28 mouse cellular contexts compared by ENCODE assay signal in the genomic region with DNA sequence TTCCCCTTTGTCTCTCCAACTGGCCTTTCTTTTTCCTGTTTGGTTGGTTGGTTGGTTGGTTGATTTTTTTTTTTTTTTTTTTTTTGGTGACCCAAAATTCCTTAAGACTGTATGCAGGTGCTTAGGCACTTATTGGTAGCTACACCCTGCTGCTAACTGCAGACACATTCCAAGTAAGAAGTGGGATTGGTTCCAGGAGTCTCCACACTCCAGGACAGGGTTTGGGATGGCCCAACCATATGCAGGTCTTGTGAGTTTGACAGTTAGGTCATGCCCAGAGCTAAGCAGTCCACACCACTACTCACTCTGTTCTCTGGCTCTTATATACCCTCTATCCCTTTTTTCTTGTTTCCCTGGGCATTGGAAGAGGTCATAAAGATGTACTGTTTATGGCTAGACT.
DNase-seq lines count a peak whose midpoint lies in the region; ATAC-seq lines count a peak whose summit lies in the region.
"Had no signal": no experiment of that assay in that cellular context is flagged by ENCODE, and none has a peak within 500 bp of the region (broad histone marks: within the 10 kb centered on the region; RNA-seq: fewer than 3 reads in every experiment).

No protein-coding gene starts in this region.

- H3K27ac ChIP-seq in midbrain, embryonic 11.5 days (ENCODE audit: low read depth, low read length), result no peak overlapping the region
- H3K27ac ChIP-seq: embryonic facial prominence, embryonic 12.5 days; embryonic facial prominence, embryonic 15.5 days; gastrocnemius, adult 2 months; heart, embryonic 15.5 days; hindbrain, embryonic 10.5 days; hindbrain, embryonic 13.5 days; intestine, embryonic 15.5 days had no signal

- peak; percentile 8 for DNase-seq in cerebellum, adult 11 months
- DNase-seq in cerebellum, adult 18-20 months, result peak; percentile 28 to 39
- peak; percentile 50 for DNase-seq in cerebellum, adult 9-10 months
- peak; percentile 30 to 52 for DNase-seq in cerebellum, postnatal 25 days
- DNase-seq in lung, adult 18-20 months, result no peak
- no peak for DNase-seq in right cerebral cortex, postnatal 14 days
- DNase-seq in midbrain, embryonic 11.5 days (ENCODE audit: low spot score, missing footprints), result no peak
- DNase-seq: adrenal gland, postnatal 14 days; B cell, adult 2 months; forebrain, postnatal 0 days; gastrocnemius, adult 2 months; gastrocnemius, postnatal 14 days; heart, adult 11 months; heart, postnatal 10 days; heart, postnatal 36 days; kidney, adult 11 months had no signal

- no peaks in the 10 kb centered on the region for H3K27me3 ChIP-seq in midbrain, embryonic 11.5 days (ENCODE audit: control insufficient read depth, insufficient read depth, low read length)
- H3K27me3 ChIP-seq: CH12.LX; embryonic facial prominence, embryonic 12.5 days; embryonic facial prominence, embryonic 15.5 days; heart, embryonic 12.5 days; heart, embryonic 15.5 days; hindbrain, embryonic 13.5 days; intestine, embryonic 15.5 days; Patski had no signal

- no peak overlapping the region for H3K9ac ChIP-seq in midbrain, embryonic 11.5 days (ENCODE audit: low read length)
- H3K9ac ChIP-seq: embryonic facial prominence, embryonic 12.5 days; embryonic facial prominence, embryonic 15.5 days; forebrain, postnatal 0 days; heart, embryonic 12.5 days; heart, embryonic 15.5 days; hindbrain, embryonic 13.5 days; intestine, embryonic 15.5 days had no signal

- no peaks in the 10 kb centered on the region for H3K36me3 ChIP-seq in midbrain, embryonic 11.5 days (ENCODE audit: control insufficient read depth, insufficient read depth, low read length)
- H3K36me3 ChIP-seq: embryonic facial prominence, embryonic 12.5 days; embryonic facial prominence, embryonic 15.5 days; heart, embryonic 15.5 days; hindbrain, embryonic 13.5 days; intestine, embryonic 15.5 days had no signal

- H3K4me1 ChIP-seq in midbrain, embryonic 11.5 days (ENCODE audit: control insufficient read depth, insufficient read depth, low read length), result no peaks in the 10 kb centered on the region
- H3K4me1 ChIP-seq: embryonic facial prominence, embryonic 12.5 days; embryonic facial prominence, embryonic 15.5 days; hindbrain, embryonic 10.5 days; hindbrain, embryonic 13.5 days; intestine, embryonic 15.5 days had no signal

- no peak overlapping the region for H3K4me2 ChIP-seq in midbrain, embryonic 11.5 days
- H3K4me2 ChIP-seq: embryonic facial prominence, embryonic 12.5 days; embryonic facial prominence, embryonic 15.5 days; heart, embryonic 12.5 days; heart, embryonic 15.5 days; hindbrain, embryonic 13.5 days; intestine, embryonic 15.5 days had no signal

- H3K4me3 ChIP-seq in midbrain, embryonic 11.5 days (ENCODE audit: low read depth, low read length), result no peak overlapping the region
- H3K4me3 ChIP-seq: embryonic facial prominence, embryonic 12.5 days; embryonic facial prominence, embryonic 15.5 days; gastrocnemius, adult 2 months; heart, embryonic 12.5 days; heart, embryonic 15.5 days; hindbrain, embryonic 10.5 days; hindbrain, embryonic 13.5 days; intestine, embryonic 15.5 days had no signal

- no peak for ATAC-seq in midbrain, embryonic 11.5 days (ENCODE audit: low FRiP score)
- ATAC-seq: forebrain, embryonic 14.5 days; forebrain, postnatal 0 days; hindbrain, embryonic 16.5 days; intestine, embryonic 15.5 days; Patski had no signal

- no peaks in the 10 kb centered on the region for H3K9me3 ChIP-seq in midbrain, embryonic 11.5 days (ENCODE audit: control insufficient read depth, low read length)
- H3K9me3 ChIP-seq: embryonic facial prominence, embryonic 12.5 days; embryonic facial prominence, embryonic 15.5 days; G1E; heart, embryonic 12.5 days; heart, embryonic 15.5 days; hindbrain, embryonic 10.5 days; hindbrain, embryonic 13.5 days; intestine, embryonic 15.5 days had no signal

Comparison
In these comparisons a context has a peak if more than half of its experiments do, and no peak if none do; other contexts are left out.
1. DNase-seq: peak in cerebellum, adult 11 months (single experiment), cerebellum, adult 18-20 months (2 of 2), cerebellum, adult 9-10 months (single experiment) and cerebellum, postnatal 25 days (2 of 2); none in lung, adult 18-20 months (0 of 2), right cerebral cortex, postnatal 14 days (single experiment) and midbrain, embryonic 11.5 days (single experiment).